ENCODE assay signal across 8 mouse cellular contexts in genomic region chr19:53084735-53085134, GRCm38 (mm10). TPM values are rescaled to one million over a fixed set of nuclear protein-coding genes. Genes with fewer than 3 reads are reported as not detected.
DNase-seq lines count a peak whose midpoint lies in the region; ATAC-seq and TF ChIP-seq lines count a peak whose summit lies in the region.

No protein-coding gene starts in this region.

- peaks cover 6% of the 10 kb centered on the region for H3K4me1 ChIP-seq in heart, embryonic 15.5 days (replicated peaks)
- H3K4me1 ChIP-seq in lung, embryonic 14.5 days (ENCODE audit: insufficient read depth): peaks cover 54% of the 10 kb centered on the region

- no peak overlapping the region; the same call in 1 of the 2 replicates for H3K27ac ChIP-seq in gastrocnemius, adult 2 months
- peak overlapping the region; percentile 28 for H3K27ac ChIP-seq in heart, embryonic 15.5 days
- peak overlapping the region; percentile 93 for H3K27ac ChIP-seq in lung, embryonic 14.5 days (ENCODE audit: low read depth)

- peak; percentile 21 for ATAC-seq in heart, embryonic 15.5 days (replicated peaks; ENCODE audit: insufficient number of reproducible peaks, insufficient read depth, low FRiP score, low read depth)
- peak; percentile 65 for ATAC-seq in lung, embryonic 14.5 days (ENCODE audit: insufficient read depth)

- peak; percentile 55 for DNase-seq in gastrocnemius, adult 2 months
- no peak for DNase-seq in gastrocnemius, postnatal 36 days
- peak; percentile 57 for DNase-seq in cerebellum, adult 8-10 months
- DNase-seq in lung, embryonic 14.5 days: peak; percentile 89
- no peak for DNase-seq in urinary bladder, postnatal 36 days (ENCODE audit: low spot score in 2 of 2)
- DNase-seq in right cerebral cortex, postnatal 4 days: no peak
- no peak for DNase-seq in frontal cortex, postnatal 10 days (ENCODE audit: low spot score in 2 of 2)

- intact Hi-C loops in gastrocnemius, adult 2 months (cut with DNase I): no loop called here
- intact Hi-C loops in gastrocnemius, postnatal 36 days (cut with DNase I): no loop called here

- H3K4me3 ChIP-seq in gastrocnemius, adult 2 months: no peak overlapping the region
- no peak overlapping the region for H3K4me3 ChIP-seq in heart, embryonic 15.5 days
- no peak overlapping the region for H3K4me3 ChIP-seq in lung, embryonic 14.5 days (ENCODE audit: low read depth, low read length)

- no peak overlapping the region for H3K4me2 ChIP-seq in heart, embryonic 15.5 days
- peak overlapping the region; percentile 16; the same call in 1 of the 2 replicates for H3K4me2 ChIP-seq in lung, embryonic 14.5 days

- no peak for TF ChIP-seq CTCF in gastrocnemius, adult 2 months (IDR thresholded peaks at IDR 0.05)
- no peak for TF ChIP-seq CTCF in lung, embryonic 14.5 days (IDR thresholded peaks at IDR 0.05; ENCODE audit: low read depth)

- no peak overlapping the region for H3K9ac ChIP-seq in heart, embryonic 15.5 days
- no peak overlapping the region for H3K9ac ChIP-seq in lung, embryonic 14.5 days

- no peaks in the 10 kb centered on the region for H3K9me3 ChIP-seq in heart, embryonic 15.5 days (replicated peaks)
- H3K9me3 ChIP-seq in lung, embryonic 14.5 days (ENCODE audit: low read depth, low read length): no peaks in the 10 kb centered on the region; the same call in 1 of the 2 replicates

- WGBS in heart, embryonic 15.5 days: 45% methylated on average over 5 of the region's 5 CpGs
- WGBS in lung, embryonic 14.5 days: 6% methylated on average over 5 of the region's 5 CpGs

- no peaks in the 10 kb centered on the region for H3K36me3 ChIP-seq in heart, embryonic 15.5 days
- H3K36me3 ChIP-seq in lung, embryonic 14.5 days (ENCODE audit: insufficient read depth): no peaks in the 10 kb centered on the region

- H3K27me3 ChIP-seq in heart, embryonic 15.5 days: no peaks in the 10 kb centered on the region
- no peaks in the 10 kb centered on the region for H3K27me3 ChIP-seq in lung, embryonic 14.5 days (ENCODE audit: insufficient read depth, low read length)

RNA-seq across cellular contexts. Expression of gene Xpnpep1, which starts 44.7 kb away (rescaled TPM):
- 10 to 100 TPM; 41.9 to 48.9 TPM for total RNA-seq in gastrocnemius, adult 2 months (2021)
- 10 to 100 TPM; 41.8 to 52.1 TPM for total RNA-seq in gastrocnemius, postnatal 36 days (2021)
- 128 and 135 TPM in 2 replicates for polyA plus RNA-seq in heart, embryonic 15.5 days (2015; fragmentation: Nextera tagmentation; extraction: Ambion mirVana)
- polyA plus RNA-seq in lung, embryonic 14.5 days (2014; fragmentation: Nextera tagmentation; extraction: Ambion mirVana): 196 and 200 TPM in 2 replicates

RNA-seq across cellular contexts. Expression of gene Add3, which starts 55.5 kb away (rescaled TPM):
- 10 to 100 TPM; 17.0 to 29.5 TPM for total RNA-seq in gastrocnemius, adult 2 months (2021)
- 10 to 100 TPM; 20.0 to 20.7 TPM for total RNA-seq in gastrocnemius, postnatal 36 days (2021)
- polyA plus RNA-seq in heart, embryonic 15.5 days (2015; fragmentation: Nextera tagmentation; extraction: Ambion mirVana): 112 and 118 TPM in 2 replicates
- polyA plus RNA-seq in lung, embryonic 14.5 days (2014; fragmentation: Nextera tagmentation; extraction: Ambion mirVana): 119 and 123 TPM in 2 replicates

Comparison
In these comparisons a context has a peak if more than half of its experiments do, and no peak if none do; other contexts are left out.
1. DNase-seq: peak in gastrocnemius, adult 2 months (single experiment), cerebellum, adult 8-10 months (single experiment) and lung, embryonic 14.5 days (single experiment); none in gastrocnemius, postnatal 36 days (0 of 2), urinary bladder, postnatal 36 days (0 of 2), right cerebral cortex, postnatal 4 days (single experiment) and frontal cortex, postnatal 10 days (0 of 2).